Mouse (Mus musculus) Muller cell, postnatal 12 days (primary cell): Measurements from ENCODE around the gene Tsc22d1.

Experiments used
- DNase-seq: peaks from one replicate; pipeline ENCODE4 v3.0.0-alpha.2; 2015; ENCODE audit errors: inconsistent ontology term

Tsc22d1 gene

GRCm38 (mm10) chr14:76414862-76415780 lies at the start of gene Tsc22d1:
Gene Tsc22d1, plus strand, starts transcription at chr14:76414961.
- DNase-seq = peak; percentile 35

DNA sequence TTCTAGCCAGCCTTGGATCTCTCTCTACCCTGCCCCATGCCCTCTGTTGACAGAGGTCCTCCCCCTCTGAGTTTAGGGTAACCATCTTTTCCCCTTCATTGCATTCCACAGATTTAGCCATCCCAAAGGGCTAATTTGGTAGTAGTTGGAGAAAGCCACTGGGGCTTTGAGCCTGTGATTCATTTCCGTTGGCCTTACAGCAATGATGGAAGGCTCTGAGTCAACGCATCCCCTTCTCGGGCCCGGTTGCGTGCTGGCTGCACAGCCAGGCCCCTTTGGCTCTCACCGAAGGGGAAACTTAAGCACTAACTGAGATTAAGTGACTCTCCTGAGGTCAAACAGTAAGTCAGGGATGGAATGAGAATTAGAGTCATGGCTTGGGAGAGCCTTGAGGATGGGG lies 41.1 kb upstream of the Tsc22d1 start:
- no peak for DNase-seq

- DNase-seq = no peak
Observed at GRCm38 (mm10) chr14:76374601-76375000, 40.2 kb upstream of the Tsc22d1 start.

GRCm38 (mm10) chr14:76376561-76376960 lies 38.2 kb upstream of the Tsc22d1 start:
- no peak for DNase-seq

GRCm38 (mm10) chr14:76379411-76379810 lies 35.4 kb upstream of the Tsc22d1 start:
- no peak for DNase-seq

- no peak for DNase-seq
Observed at GRCm38 (mm10) chr14:76388025-76388424, 26.7 kb upstream of the Tsc22d1 start.

- DNase-seq = peak; percentile 9
Observed at GRCm38 (mm10) chr14:76398251-76398650, 16.5 kb upstream of the Tsc22d1 start.

GRCm38 (mm10) chr14:76402574-76402973 lies 12.2 kb upstream of the Tsc22d1 start:
- no peak for DNase-seq

GRCm38 (mm10) chr14:76409111-76409510 lies 5.7 kb upstream of the Tsc22d1 start:
- no peak for DNase-seq

DNA sequence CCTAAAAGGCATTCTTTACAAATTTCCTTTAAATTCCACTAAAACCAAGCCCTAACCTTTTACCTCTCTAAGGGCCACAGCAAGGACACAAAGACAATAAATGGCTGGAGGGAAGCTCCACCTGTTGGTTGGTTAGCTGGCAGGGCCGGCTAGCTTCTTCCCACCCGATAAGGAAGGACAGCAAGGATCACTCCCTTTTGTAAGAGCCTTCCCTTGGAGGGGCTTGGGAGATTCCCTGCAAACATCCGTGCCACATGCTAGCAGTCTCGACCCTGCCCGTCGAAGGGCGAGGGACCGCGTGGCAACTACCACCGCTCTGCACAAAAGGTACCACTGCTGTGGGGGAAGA lies 1.0 kb upstream of the Tsc22d1 start:
- no peak for DNase-seq

- DNase-seq = peak; percentile 99
Observed at GRCm38 (mm10) chr14:76414122-76414861, 469 bp upstream of the Tsc22d1 start.

DNA sequence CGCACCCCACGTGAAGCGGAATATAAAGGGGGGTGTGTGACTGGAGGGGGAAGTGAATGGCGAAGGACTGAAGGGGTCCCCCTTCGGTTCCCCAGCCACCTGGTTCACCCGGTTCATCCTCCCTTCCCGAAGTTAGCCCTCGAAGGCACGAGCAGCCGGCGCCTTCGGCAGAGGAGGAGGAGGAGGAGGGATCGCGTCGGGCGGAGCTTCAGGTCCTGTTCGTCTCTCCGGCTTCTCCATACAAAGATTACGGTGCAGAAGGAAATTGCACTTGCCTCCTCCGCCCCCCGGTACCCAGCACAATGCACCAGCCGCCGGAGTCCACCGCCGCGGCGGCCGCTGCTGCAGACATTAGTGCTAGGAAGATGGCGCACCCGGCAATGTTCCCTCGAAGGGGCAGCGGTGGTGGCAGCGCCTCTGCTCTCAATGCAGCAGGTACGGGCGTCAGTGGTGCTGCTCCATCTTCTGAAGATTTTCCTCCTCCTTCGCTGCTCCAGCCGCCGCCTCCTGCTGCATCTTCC lies 1.1 kb downstream of the Tsc22d1 start:
- peak; percentile 60 for DNase-seq

GRCm38 (mm10) chr14:76416366-76417040 lies 1.7 kb downstream of the Tsc22d1 start:
- DNase-seq = no peak

- DNase-seq = no peak
Observed at GRCm38 (mm10) chr14:76417346-76417745, 2.6 kb downstream of the Tsc22d1 start.

DNA sequence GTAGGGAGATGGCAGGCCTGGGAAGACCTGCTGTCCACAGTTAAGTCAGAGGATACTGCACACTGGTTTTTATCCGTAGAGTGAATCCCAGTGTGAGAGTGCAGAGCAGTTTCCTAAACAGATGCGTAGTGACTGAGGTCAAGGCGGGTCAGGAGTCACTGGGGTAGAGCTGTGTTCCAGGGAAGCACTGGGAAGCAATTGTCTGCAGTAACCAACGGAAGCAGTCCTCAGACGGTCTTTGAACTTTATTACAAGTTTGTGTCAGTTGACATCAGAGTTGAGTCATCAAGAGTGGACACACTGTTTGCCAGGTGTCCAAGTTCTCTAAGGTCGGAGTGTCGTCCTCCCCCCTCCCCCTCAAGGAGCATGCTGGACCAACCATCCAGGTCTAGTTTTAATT lies 6.0 kb downstream of the Tsc22d1 start:
- DNase-seq = no peak

- DNase-seq = no peak
Observed at GRCm38 (mm10) chr14:76421162-76421561, 6.4 kb downstream of the Tsc22d1 start.

DNA sequence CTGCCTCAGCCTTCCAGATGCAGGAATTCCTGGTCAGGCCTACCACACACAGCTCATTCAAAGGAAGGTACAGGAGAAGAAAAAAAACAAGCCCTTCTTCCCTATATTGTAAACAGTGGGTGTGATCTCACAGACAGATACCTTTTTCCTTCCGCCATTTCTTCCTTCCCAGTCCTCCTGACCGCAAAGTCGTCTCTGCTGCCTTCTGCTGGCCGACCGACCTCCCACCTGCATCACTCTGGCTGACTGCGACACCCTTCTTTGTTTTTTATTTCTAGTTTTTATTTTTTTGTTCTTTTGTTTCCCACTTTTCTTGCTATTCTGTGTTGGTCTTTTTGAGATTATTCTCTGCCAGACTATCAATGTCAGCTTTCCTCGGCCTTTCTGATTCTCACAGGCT lies 10.7 kb downstream of the Tsc22d1 start:
- DNase-seq = no peak

DNA sequence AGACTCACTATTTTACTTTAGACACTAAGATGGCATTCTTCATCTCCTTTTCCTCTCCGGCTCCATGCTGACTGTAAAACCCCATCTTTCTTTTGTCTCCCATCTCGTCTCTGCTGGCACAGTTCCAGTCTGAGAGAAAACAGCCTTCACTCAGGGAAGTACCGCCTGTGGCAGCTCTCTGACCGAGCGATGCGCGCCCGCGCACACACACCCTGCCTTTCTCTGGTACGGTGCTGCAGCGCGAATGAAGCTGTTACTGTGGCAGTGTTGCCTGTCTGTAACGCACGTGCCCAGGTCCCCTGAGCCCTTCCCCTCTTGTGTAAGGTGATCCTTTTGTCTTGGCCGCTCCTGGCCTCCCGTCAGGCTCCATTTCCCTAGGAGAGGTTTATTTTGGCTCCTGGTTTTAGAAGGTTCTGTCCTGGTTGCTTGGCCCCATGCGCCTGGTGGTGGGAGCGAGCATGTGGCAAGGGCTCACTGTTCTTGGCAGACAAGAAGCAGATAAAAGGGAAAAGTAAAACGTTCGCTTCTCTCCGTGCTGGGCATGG lies 11.3 kb downstream of the Tsc22d1 start:
- no peak for DNase-seq

DNA sequence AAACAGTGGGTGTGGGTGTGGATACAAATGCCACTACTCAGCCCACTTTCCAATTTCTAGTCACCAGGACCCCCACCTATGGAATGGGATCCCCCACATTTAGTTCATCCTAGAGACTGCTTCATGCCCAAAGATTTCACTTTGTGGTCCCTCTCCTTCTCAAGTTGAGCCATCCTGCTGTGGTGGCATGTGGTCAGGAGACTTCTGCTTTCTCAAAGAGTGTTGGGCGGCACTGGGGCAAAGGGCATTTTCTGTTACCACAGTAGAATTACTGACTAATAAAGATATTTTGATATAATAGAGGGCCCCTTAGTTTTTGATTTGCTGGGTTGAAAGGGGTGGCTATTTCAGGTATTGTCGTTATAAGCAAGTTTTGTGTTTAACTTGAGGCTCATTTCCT lies 14.1 kb downstream of the Tsc22d1 start:
- DNase-seq = no peak

GRCm38 (mm10) chr14:76431918-76432317 lies 17.2 kb downstream of the Tsc22d1 start:
- DNase-seq = no peak

DNA sequence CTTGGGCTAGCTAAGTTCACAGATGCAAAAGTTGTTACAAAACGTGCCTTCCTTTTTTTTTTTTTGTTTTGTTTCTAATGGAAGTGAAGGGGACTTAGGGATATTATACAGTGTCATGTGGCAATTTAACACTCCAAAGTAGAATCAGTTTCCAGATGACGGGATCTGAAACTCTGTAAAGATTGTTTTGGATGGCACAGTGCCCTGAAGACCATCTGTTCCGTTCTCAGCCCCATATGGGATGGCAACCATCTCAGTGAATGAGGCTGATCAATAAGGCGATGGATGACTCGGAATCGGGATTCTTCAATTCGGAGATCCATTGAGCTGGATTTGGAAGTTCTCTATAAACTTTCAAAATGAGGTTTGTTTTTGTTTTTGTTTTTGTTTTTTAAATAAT lies 17.6 kb downstream of the Tsc22d1 start:
- DNase-seq = no peak

DNA sequence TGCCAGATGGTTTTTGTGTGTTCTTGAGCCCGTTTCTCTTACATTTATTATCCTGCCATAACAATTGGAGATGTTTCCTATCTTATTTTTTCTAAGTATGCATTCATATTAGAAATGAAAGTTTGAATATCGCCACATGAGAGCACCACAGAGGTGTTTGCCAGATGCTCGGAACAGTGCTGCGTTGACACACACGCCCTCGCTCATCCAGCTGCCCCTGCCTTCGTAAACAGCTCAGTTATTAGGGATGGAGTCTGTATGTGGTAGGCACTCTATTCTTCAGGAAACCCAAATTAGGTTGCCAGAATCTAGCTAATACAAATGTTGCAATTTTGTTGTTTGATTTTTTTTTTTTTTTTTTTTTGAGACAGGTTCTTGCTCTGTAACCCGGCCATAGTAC lies 18.1 kb downstream of the Tsc22d1 start:
- no peak for DNase-seq
